Mouse (Mus musculus): Measurements from ENCODE around the gene Fa2h. TPM values are rescaled to one million over a fixed set of nuclear protein-coding genes. Genes with fewer than 3 reads are reported as not detected.
A peak's percentile ranks its signal among the peaks of the same experiment; 100 is the strongest.
"Not testable (repeated sequence)": the region's sequence is repeated elsewhere in the genome, so short reads cannot be mapped to it uniquely, and the experiment has no call there.

Gene Fa2h
- polyA plus RNA-seq, 1 experiment from 2014 or later, result 0.12 TPM

DNA sequence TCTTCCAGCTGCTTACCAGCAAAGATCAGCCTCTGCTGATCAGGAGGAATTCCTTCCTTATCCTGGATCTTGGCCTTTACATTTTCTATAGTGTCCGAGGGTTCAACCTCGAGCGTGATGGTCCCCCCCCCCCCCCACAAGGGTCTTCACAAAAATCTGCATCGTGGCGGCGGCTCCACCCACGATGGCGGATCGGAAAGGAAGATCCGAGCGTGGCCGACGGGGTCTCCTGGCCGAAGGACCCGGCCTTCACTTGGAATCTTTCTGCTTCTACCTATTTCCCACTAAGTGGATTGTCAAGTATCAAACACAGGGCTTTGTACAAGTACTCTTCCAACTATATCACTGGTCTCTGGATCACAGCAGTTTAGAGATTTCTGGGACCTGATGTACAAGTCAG, 83.6 kb downstream of the Fa2h start:
- ATAC-seq (ENCODE audit: low FRiP score); H3K27ac ChIP-seq; H3K4me3 ChIP-seq; H3K27me3 ChIP-seq; H3K36me3 ChIP-seq; H3K9ac ChIP-seq; H3K4me2 ChIP-seq (replicated peaks); H3K4me1 ChIP-seq; H3K9me3 ChIP-seq (replicated peaks): not testable (repeated sequence)
- WGBS, result 83% methylated on average over 15 of the region's 15 CpGs

DNA sequence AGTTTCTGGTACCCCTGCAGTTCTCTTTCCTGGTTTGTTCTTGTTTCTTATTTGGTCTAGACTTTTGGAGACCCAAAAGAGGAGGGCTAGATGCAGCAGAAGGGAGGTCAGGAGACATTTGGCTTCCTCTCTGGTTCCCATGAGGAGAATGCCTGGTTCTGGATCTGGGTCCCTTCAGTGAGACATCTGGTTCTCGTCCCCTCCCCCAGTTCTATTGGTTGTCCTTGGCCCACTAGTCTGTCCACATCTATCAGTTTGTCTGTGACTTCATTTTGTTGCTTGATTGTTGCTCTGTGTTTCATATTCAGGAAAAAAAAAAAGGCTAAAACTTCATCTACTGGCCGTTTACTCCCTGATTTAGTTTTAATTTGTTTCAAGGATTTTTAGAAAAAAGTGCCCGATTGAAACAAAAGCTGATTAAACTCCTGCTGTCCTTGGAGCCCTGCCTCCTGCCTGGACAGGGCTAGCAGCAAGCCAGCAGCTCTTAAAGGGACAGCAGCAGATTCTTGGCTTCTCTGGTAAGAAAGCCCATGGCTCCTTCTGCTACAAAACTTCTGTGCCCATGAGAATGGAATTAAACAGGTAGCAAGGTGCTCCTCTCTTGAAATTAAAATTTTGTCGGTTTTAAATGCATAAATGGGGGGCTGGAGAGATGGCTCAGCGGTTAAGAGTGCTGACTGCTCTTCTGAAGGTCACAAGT, 88.4 kb downstream of the Fa2h start:
- Histone ChIP-seq H3K36me3 (no peaks in the 10 kb centered on the region), H3K4me2 (replicated peaks) (no peak overlapping the region), H3K9ac (no peak overlapping the region), H3K4me1 (no peaks in the 10 kb centered on the region), H3K9me3 (replicated peaks) (no peaks in the 10 kb centered on the region), H3K4me3 (no peak overlapping the region), H3K27ac (no peak overlapping the region), H3K27me3 (no peaks in the 10 kb centered on the region)
- 40% methylated on average over 5 of the region's 5 CpGs for WGBS
- no peak for ATAC-seq (ENCODE audit: low FRiP score)

GRCm38 (mm10) chr8:111304359-111304758, 89.3 kb downstream of the Fa2h start:
- no peaks in the 10 kb centered on the region for H3K27me3 ChIP-seq
- H3K4me1 ChIP-seq, result 0 out of 2 replicates have a peak, but pooled peaks cover 2% of the 10 kb centered on the region
- no peak overlapping the region for H3K9ac ChIP-seq
- 87% methylated on average over 3 of the region's 3 CpGs for WGBS
- no peak overlapping the region for H3K27ac ChIP-seq
- H3K4me2 ChIP-seq (replicated peaks), result no peak overlapping the region
- ATAC-seq (ENCODE audit: low FRiP score), result no peak
- no peaks in the 10 kb centered on the region for H3K36me3 ChIP-seq
- no peak overlapping the region for H3K4me3 ChIP-seq
- H3K9me3 ChIP-seq (replicated peaks), result no peaks in the 10 kb centered on the region

DNA sequence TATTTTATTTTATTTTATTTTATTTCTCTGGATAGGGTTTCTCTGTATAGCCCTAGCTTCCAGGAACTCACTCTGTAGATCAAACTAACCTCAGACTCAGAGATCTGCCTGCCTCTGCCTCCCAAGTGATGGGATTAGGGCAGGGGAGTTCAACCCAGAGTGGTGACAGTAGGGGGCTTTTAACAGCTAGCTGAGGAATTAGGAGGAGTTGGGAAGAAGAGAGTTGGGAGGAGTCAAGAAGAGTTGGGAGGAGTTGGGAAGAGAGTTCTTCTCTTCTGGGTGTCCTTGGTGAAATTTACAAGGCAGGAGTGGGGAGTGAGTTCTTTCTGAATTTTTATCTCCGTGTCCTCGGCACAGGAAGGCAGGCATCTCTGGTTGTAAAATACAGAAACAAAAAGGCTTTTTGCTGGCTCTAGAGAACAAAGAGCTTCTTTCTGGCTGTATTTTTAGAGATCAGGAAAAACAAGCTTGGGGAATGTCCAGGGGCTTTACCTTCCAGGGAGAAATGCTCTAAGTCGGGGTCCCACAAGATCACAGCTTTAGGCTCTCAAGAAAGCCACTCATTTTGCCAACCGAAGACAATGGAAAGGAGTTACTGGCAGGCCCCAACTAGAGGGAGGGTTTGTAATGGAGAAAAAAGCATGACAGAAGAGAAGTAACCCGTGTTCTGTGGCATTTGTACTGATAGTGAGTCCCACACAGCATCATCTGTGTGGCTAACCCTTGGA, 90.4 kb downstream of the Fa2h start:
- not testable (repeated sequence) for H3K27ac ChIP-seq; H3K27me3 ChIP-seq; H3K36me3 ChIP-seq; H3K9me3 ChIP-seq (replicated peaks); H3K4me2 ChIP-seq (replicated peaks); ATAC-seq (ENCODE audit: low FRiP score); H3K9ac ChIP-seq; H3K4me3 ChIP-seq
- peaks cover 10% of the 10 kb centered on the region for H3K4me1 ChIP-seq
- 79% methylated on average over 5 of the region's 5 CpGs for WGBS

GRCm38 (mm10) chr8:111300597-111301546, 92.8 kb downstream of the Fa2h start:
- Histone ChIP-seq H3K27me3 (no peaks in the 10 kb centered on the region), H3K4me1 (peaks cover 14% of the 10 kb centered on the region), H3K27ac (no peak overlapping the region), H3K4me2 (replicated peaks) (peak overlapping the region; percentile 33; the same call in 1 of the 2 replicates), H3K4me3 (peak overlapping the region; percentile 94; the same call in 1 of the 2 replicates), H3K36me3 (peaks cover 11% of the 10 kb centered on the region), H3K9me3 (replicated peaks) (no peaks in the 10 kb centered on the region), H3K9ac (no peak overlapping the region)
- ATAC-seq (ENCODE audit: low FRiP score), result no peak
- WGBS, result 65% methylated on average over 11 of the region's 11 CpGs

DNA sequence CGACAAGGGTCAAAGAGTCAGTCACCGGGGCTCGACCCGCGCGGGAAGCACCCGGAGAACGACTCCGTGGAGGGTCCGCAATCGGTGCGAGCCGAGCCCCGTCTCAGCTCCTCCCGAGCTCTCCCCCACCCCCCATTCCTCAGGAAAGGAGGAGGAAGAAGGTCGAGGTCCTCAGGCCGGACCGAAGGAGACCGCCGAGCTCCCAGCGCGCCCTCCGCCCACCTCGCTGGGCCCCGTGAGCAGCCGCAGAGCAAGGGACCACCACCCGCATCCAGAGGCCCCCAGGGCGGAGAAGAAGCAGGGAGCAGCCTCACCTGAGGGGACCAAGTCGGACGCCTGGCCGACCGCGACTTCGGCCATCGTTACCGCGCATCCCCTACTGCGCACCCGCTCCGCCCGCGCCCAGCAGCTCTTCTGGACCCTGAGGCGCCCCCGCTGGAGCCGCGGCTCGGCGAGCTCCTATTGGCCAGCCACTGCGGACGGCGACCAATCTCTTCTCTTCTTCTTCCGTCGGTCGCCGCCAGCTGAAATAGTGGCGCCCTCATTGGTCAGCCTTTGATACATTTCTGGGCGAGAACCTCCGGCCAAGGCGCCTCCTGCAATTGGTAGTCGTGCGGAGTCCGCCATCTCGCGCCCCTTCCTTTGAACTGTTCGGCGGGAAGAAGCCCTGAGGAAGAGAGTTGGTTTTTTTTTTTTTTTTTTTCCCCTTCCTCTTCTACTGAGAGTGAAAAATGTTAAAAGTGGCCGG, 93.6 kb downstream of the Fa2h start, which contains the start of gene Rfwd3:
Rfwd3 (minus strand) TSS at position 402 of the 748 bp plus-strand sequence.
- WGBS, result under 1% methylated on average over 60 of the region's 67 CpGs
- Histone ChIP-seq H3K27ac (peak within 1 kb of the TSS; percentile 85), H3K9ac (peak within 1 kb of the TSS; percentile 89), H3K36me3 (peaks cover 18% of the 10 kb centered on the region), H3K4me1 (peaks cover 14% of the 10 kb centered on the region), H3K9me3 (replicated peaks) (no peaks in the 10 kb centered on the region), H3K27me3 (no peaks in the 10 kb centered on the region), H3K4me2 (replicated peaks) (peak within 1 kb of the TSS; percentile 69), H3K4me3 (peak within 1 kb of the TSS; percentile 94)
- ATAC-seq (ENCODE audit: low FRiP score), result peak; percentile 99

DNA sequence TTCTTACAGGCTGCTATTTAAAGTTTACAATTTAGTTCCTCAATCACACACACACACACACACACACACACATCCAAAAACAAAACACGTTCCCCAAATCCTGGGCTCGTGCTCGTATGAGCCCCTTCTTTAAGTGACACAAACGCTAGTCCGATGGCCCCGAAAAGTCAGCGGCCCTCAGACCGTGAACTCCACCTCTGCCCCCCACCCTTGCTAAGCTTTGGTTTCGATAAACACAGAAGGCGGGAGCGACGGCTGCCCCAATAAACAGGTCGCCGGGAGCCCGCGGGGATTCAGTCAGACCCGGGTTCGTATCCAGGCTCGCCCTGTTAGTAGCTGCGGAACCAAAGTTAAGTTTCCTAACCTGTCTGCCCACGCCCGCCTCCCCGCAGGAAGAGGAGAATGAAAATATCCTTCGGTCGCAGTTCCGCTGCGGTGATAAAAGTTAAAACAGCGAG, 94.2 kb downstream of the Fa2h start:
- ATAC-seq (ENCODE audit: low FRiP score), result no peak

DNA sequence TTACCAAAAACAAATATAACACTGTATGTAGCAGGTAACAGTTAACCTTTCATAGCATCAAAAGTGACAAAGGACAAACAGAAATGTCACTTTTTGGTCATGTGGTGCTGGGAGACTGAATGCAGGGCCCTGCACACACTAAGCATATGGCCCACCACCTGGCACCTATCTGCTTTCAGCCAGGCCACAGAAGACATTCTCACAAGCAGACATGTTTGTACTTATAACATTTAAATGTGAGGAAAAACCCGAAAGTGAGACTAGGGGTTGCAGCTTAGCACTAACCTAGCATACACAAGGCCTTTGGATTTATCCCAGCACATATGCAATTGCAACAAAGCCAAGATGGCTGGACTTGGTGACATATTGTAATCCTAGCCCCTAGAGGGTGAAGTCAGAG, 95.6 kb downstream of the Fa2h start:
- H3K27ac ChIP-seq, result no peak overlapping the region
- no peak overlapping the region for H3K4me3 ChIP-seq
- peak overlapping the region; percentile 69; the same call in 1 of the 2 replicates for H3K4me2 ChIP-seq (replicated peaks)
- peaks cover 14% of the 10 kb centered on the region for H3K4me1 ChIP-seq
- no peak for ATAC-seq (ENCODE audit: low FRiP score)
- H3K9me3 ChIP-seq (replicated peaks), result no peaks in the 10 kb centered on the region
- no peaks in the 10 kb centered on the region for H3K27me3 ChIP-seq
- H3K9ac ChIP-seq, result no peak overlapping the region
- WGBS, result 92% methylated on average over 1 of the region's 1 CpGs
- peaks cover 34% of the 10 kb centered on the region for H3K36me3 ChIP-seq

More for the DNA sequence above, 94.2 kb downstream of the Fa2h start:
- peak overlapping the region; percentile 69 for H3K4me2 ChIP-seq (replicated peaks)
- no peaks in the 10 kb centered on the region for H3K27me3 ChIP-seq
- H3K27ac ChIP-seq, result peak overlapping the region; percentile 85
- H3K4me1 ChIP-seq, result peaks cover 14% of the 10 kb centered on the region
- under 1% methylated on average over 28 of the region's 28 CpGs for WGBS
- H3K36me3 ChIP-seq, result peaks cover 21% of the 10 kb centered on the region
- H3K9me3 ChIP-seq (replicated peaks), result no peaks in the 10 kb centered on the region
- peak overlapping the region; percentile 94 for H3K4me3 ChIP-seq
- H3K9ac ChIP-seq, result peak overlapping the region; percentile 89

Other genes starting within 250 kb of the Fa2h start
- gene Glg1, start 134.6 kb downstream of the Fa2h start, polyA plus RNA-seq (2016; fragmentation: Nextera tagmentation; extraction: Ambion mirVana), result 104 and 109 TPM in 2 replicates
- 53.5 and 56.0 TPM in 2 replicates for gene Rfwd3, start 93.6 kb downstream of the Fa2h start, polyA plus RNA-seq (2016; fragmentation: Nextera tagmentation; extraction: Ambion mirVana)
- gene Mlkl, start 55.6 kb downstream of the Fa2h start, polyA plus RNA-seq (2016; fragmentation: Nextera tagmentation; extraction: Ambion mirVana), result 0.43 and 0.82 TPM in 2 replicates
- gene Wdr59, start 128.3 kb upstream of the Fa2h start, polyA plus RNA-seq (2016; fragmentation: Nextera tagmentation; extraction: Ambion mirVana), result 7.2 and 7.7 TPM in 2 replicates
- 104 TPM in 2 replicates for gene Znrf1, start 142.3 kb upstream of the Fa2h start, polyA plus RNA-seq (2016; fragmentation: Nextera tagmentation; extraction: Ambion mirVana)
- gene Ldhd, start 236.6 kb upstream of the Fa2h start, polyA plus RNA-seq (2016; fragmentation: Nextera tagmentation; extraction: Ambion mirVana), result 0.29 and 0.50 TPM in 2 replicates
- 24.8 and 26.2 TPM in 2 replicates for gene Zfp1, start 249.6 kb upstream of the Fa2h start, polyA plus RNA-seq (2016; fragmentation: Nextera tagmentation; extraction: Ambion mirVana)

Measured in hindbrain, embryonic 12.5 days (tissue).